9 mouse cellular contexts compared by ENCODE assay signal in the genomic region with DNA sequence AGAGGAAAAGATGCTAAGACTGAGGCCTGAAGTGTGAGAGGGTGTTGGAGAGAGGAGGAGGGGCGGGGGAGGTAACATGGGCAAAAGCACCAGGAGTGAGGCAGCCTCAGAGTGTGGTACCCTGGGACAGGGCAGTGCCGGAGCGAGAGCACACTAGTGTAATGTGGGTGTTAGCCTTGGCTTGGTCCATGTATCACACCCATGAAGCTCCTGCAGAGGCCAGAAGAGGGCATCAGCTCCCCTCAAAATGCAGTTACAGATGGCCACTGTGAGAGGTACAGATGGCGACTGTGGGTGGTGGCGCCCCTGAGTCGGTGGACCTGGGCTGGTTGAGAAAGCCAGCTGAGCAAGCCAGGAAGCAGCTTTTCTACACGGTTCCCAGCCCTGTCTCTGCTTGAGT. TPM values are rescaled to one million over a fixed set of nuclear protein-coding genes. Genes with fewer than 3 reads are reported as not detected.
DNase-seq lines count a peak whose midpoint lies in the region; ATAC-seq and TF ChIP-seq lines count a peak whose summit lies in the region.
"Had no signal": no experiment of that assay in that cellular context is flagged by ENCODE, and none has a peak within 500 bp of the region (broad histone marks: within the 10 kb centered on the region; RNA-seq: fewer than 3 reads in every experiment).

No protein-coding gene starts in this region.

- no peaks in the 10 kb centered on the region for H3K9me3 ChIP-seq in midbrain, embryonic 10.5 days (replicated peaks)
- H3K9me3 ChIP-seq in midbrain, embryonic 15.5 days = no peaks in the 10 kb centered on the region
- H3K9me3 ChIP-seq in midbrain, postnatal 0 days (ENCODE audit: low read length) = no peaks in the 10 kb centered on the region
- H3K9me3 ChIP-seq: embryonic facial prominence, embryonic 12.5 days; liver, embryonic 13.5 days had no signal

- H3K9ac ChIP-seq in midbrain, embryonic 15.5 days = no peak overlapping the region
- H3K9ac ChIP-seq in midbrain, postnatal 0 days (replicated peaks; ENCODE audit: low read length, poor library complexity, severe bottlenecking) = no peak overlapping the region
- H3K9ac ChIP-seq: embryonic facial prominence, embryonic 12.5 days; liver, embryonic 13.5 days had no signal

- no peak for ATAC-seq in midbrain, embryonic 15.5 days (replicated peaks)
- ATAC-seq in midbrain, postnatal 0 days (ENCODE audit: low FRiP score) = no peak

- TF ChIP-seq CTCF in midbrain, postnatal 0 days (IDR thresholded peaks at IDR 0.05) = peak; percentile 67

- H3K4me3 ChIP-seq in midbrain, embryonic 10.5 days = no peak overlapping the region
- no peak overlapping the region for H3K4me3 ChIP-seq in midbrain, embryonic 15.5 days
- no peak overlapping the region for H3K4me3 ChIP-seq in midbrain, postnatal 0 days (ENCODE audit: low read depth, low read length)
- H3K4me3 ChIP-seq: embryonic facial prominence, embryonic 12.5 days; liver, embryonic 13.5 days had no signal

- no peaks in the 10 kb centered on the region; the same call in 1 of the 2 replicates for H3K27me3 ChIP-seq in midbrain, embryonic 10.5 days (ENCODE audit: low read depth, poor library complexity, severe bottlenecking)
- no peaks in the 10 kb centered on the region for H3K27me3 ChIP-seq in midbrain, embryonic 15.5 days (replicated peaks)
- H3K27me3 ChIP-seq in midbrain, postnatal 0 days (ENCODE audit: insufficient read depth, low read length) = no peaks in the 10 kb centered on the region
- H3K27me3 ChIP-seq: embryonic facial prominence, embryonic 12.5 days had no signal

- H3K36me3 ChIP-seq in midbrain, embryonic 10.5 days = no peaks in the 10 kb centered on the region
- H3K36me3 ChIP-seq in midbrain, embryonic 15.5 days (replicated peaks) = no peaks in the 10 kb centered on the region
- H3K36me3 ChIP-seq in midbrain, postnatal 0 days (ENCODE audit: insufficient read depth, low read length) = no peaks in the 10 kb centered on the region
- H3K36me3 ChIP-seq: embryonic facial prominence, embryonic 12.5 days; liver, embryonic 13.5 days had no signal

- 44% methylated on average over 7 of the region's 7 CpGs for WGBS in midbrain, embryonic 10.5 days
- 35% methylated on average over 7 of the region's 7 CpGs for WGBS in midbrain, embryonic 15.5 days
- 29% methylated on average over 7 of the region's 7 CpGs for WGBS in midbrain, postnatal 0 days

- H3K27ac ChIP-seq in midbrain, embryonic 10.5 days (replicated peaks) = peak overlapping the region; percentile 38; the same call in 1 of the 2 replicates
- no peak overlapping the region for H3K27ac ChIP-seq in midbrain, embryonic 15.5 days
- no peak overlapping the region for H3K27ac ChIP-seq in midbrain, postnatal 0 days (ENCODE audit: low read depth, low read length)
- H3K27ac ChIP-seq: embryonic facial prominence, embryonic 12.5 days; liver, embryonic 13.5 days had no signal

- no peaks in the 10 kb centered on the region for H3K4me1 ChIP-seq in midbrain, embryonic 10.5 days
- H3K4me1 ChIP-seq in midbrain, embryonic 15.5 days = no peaks in the 10 kb centered on the region
- H3K4me1 ChIP-seq in midbrain, postnatal 0 days (ENCODE audit: insufficient read depth, low read length) = no peaks in the 10 kb centered on the region
- H3K4me1 ChIP-seq: embryonic facial prominence, embryonic 12.5 days; liver, embryonic 13.5 days had no signal

- no peak overlapping the region for H3K4me2 ChIP-seq in midbrain, embryonic 15.5 days
- no peak overlapping the region for H3K4me2 ChIP-seq in midbrain, postnatal 0 days (ENCODE audit: low read depth, low read length, poor library complexity, severe bottlenecking)
- H3K4me2 ChIP-seq: embryonic facial prominence, embryonic 12.5 days; liver, embryonic 13.5 days had no signal

- DNase-seq in midbrain, embryonic 10.5 days (ENCODE audit: low spot score) = peak; percentile 53
- DNase-seq in cerebellum, adult 18-20 months = peak; percentile 84 to 86
- peak; percentile 65 to 80 for DNase-seq in frontal cortex, adult 2 months (ENCODE audit: extremely low spot score in 1 of 2, low spot score in 1 of 2)
- peak; percentile 43 to 59 for DNase-seq in layer of hippocampus, postnatal 10 days (ENCODE audit: low spot score in 2 of 2)
- DNase-seq in midbrain, postnatal 0 days (ENCODE audit: low spot score) = peak; percentile 52
- DNase-seq in thymus, postnatal 14 days = peak; percentile 68
- DNase-seq: liver, embryonic 13.5 days had no signal

RNA-seq across cellular contexts. Expression of a gene that starts 11.4 kb away (rescaled TPM):
- polyA plus RNA-seq in midbrain, embryonic 10.5 days (2016; fragmentation: Nextera tagmentation; extraction: Ambion mirVana) = 0.10 TPM in 1 of 2 replicates, not detected in the other
- polyA plus RNA-seq in midbrain, embryonic 15.5 days (2015; fragmentation: Nextera tagmentation; extraction: Ambion mirVana) = 0.10 TPM in 1 of 2 replicates, not detected in the other
- polyA plus RNA-seq in frontal cortex, adult 2 months (2012; rRNA removed) = 3.8 and 4.1 TPM in 2 replicates
- under 1 TPM; 0.18 to 0.27 TPM for total RNA-seq in layer of hippocampus, postnatal 10 days (2021)
- total RNA-seq in midbrain, postnatal 0 days (2014; rRNA removed) = not detected in 2 replicates
- 0.12 and 0.16 TPM in 2 replicates for polyA plus RNA-seq in midbrain, postnatal 0 days (2015; fragmentation: Nextera tagmentation; extraction: Ambion mirVana)
- polyA plus RNA-seq: liver, embryonic 13.5 days had no signal

RNA-seq across cellular contexts. Expression of a gene that starts 22.2 kb away (rescaled TPM):
- polyA plus RNA-seq in midbrain, embryonic 10.5 days (2016; fragmentation: Nextera tagmentation; extraction: Ambion mirVana) = not detected in 2 replicates
- not detected in 2 replicates for polyA plus RNA-seq in midbrain, embryonic 15.5 days (2015; fragmentation: Nextera tagmentation; extraction: Ambion mirVana)
- polyA plus RNA-seq in frontal cortex, adult 2 months (2012; rRNA removed) = not detected in 2 replicates
- total RNA-seq in layer of hippocampus, postnatal 10 days (2021) = not detected
- 0.05 TPM in 1 of 2 replicates, not detected in the other for total RNA-seq in midbrain, postnatal 0 days (2014; rRNA removed)
- polyA plus RNA-seq in midbrain, postnatal 0 days (2015; fragmentation: Nextera tagmentation; extraction: Ambion mirVana) = not detected in 2 replicates
- polyA plus RNA-seq: liver, embryonic 13.5 days had no signal

RNA-seq across cellular contexts. Expression of a gene that starts 33.8 kb away (rescaled TPM):
- polyA plus RNA-seq in midbrain, embryonic 10.5 days (2016; fragmentation: Nextera tagmentation; extraction: Ambion mirVana) = 323 and 376 TPM in 2 replicates
- polyA plus RNA-seq in midbrain, embryonic 15.5 days (2015; fragmentation: Nextera tagmentation; extraction: Ambion mirVana) = 231 and 247 TPM in 2 replicates
- polyA plus RNA-seq in frontal cortex, adult 2 months (2012; rRNA removed) = 132 and 144 TPM in 2 replicates
- 100 to 1,000 TPM in 1 of 2 experiments, 10 to 100 TPM in 1; 97.5 to 108 TPM for total RNA-seq in layer of hippocampus, postnatal 10 days (2021)
- 174 and 179 TPM in 2 replicates for total RNA-seq in midbrain, postnatal 0 days (2014; rRNA removed)
- 242 and 274 TPM in 2 replicates for polyA plus RNA-seq in midbrain, postnatal 0 days (2015; fragmentation: Nextera tagmentation; extraction: Ambion mirVana)

RNA-seq across cellular contexts. Expression of a gene that starts 46.6 kb away (rescaled TPM):
- polyA plus RNA-seq in midbrain, embryonic 10.5 days (2016; fragmentation: Nextera tagmentation; extraction: Ambion mirVana) = 23.0 and 25.6 TPM in 2 replicates
- polyA plus RNA-seq in midbrain, embryonic 15.5 days (2015; fragmentation: Nextera tagmentation; extraction: Ambion mirVana) = 12.2 and 12.7 TPM in 2 replicates
- 23.1 TPM in 2 replicates for polyA plus RNA-seq in frontal cortex, adult 2 months (2012; rRNA removed)
- total RNA-seq in layer of hippocampus, postnatal 10 days (2021) = 10 to 100 TPM; 10.7 to 13.5 TPM
- total RNA-seq in midbrain, postnatal 0 days (2014; rRNA removed) = 8.4 and 8.7 TPM in 2 replicates
- polyA plus RNA-seq in midbrain, postnatal 0 days (2015; fragmentation: Nextera tagmentation; extraction: Ambion mirVana) = 6.9 and 7.7 TPM in 2 replicates

RNA-seq across cellular contexts. Expression of a gene that starts 47.5 kb away (rescaled TPM):
- 34.3 and 37.7 TPM in 2 replicates for polyA plus RNA-seq in midbrain, embryonic 10.5 days (2016; fragmentation: Nextera tagmentation; extraction: Ambion mirVana)
- polyA plus RNA-seq in midbrain, embryonic 15.5 days (2015; fragmentation: Nextera tagmentation; extraction: Ambion mirVana) = 50.6 and 50.9 TPM in 2 replicates
- polyA plus RNA-seq in frontal cortex, adult 2 months (2012; rRNA removed) = 112 and 120 TPM in 2 replicates
- 10 to 100 TPM; 86.3 to 99.3 TPM for total RNA-seq in layer of hippocampus, postnatal 10 days (2021)
- total RNA-seq in midbrain, postnatal 0 days (2014; rRNA removed) = 26.9 and 31.2 TPM in 2 replicates
- 43.9 and 45.7 TPM in 2 replicates for polyA plus RNA-seq in midbrain, postnatal 0 days (2015; fragmentation: Nextera tagmentation; extraction: Ambion mirVana)
